Mouse (Mus musculus): Measurements from ENCODE around the gene Ndrg2.

GRCm38 (mm10) chr14:51941577-51941976 is 27.6 kb upstream of the Ndrg2 start:
- TF ChIP-seq EP300 (IDR thresholded peaks at IDR 0.05; ENCODE audit: insufficient read depth, low read depth, low read length): no peak
- TF ChIP-seq CTCF (IDR thresholded peaks at IDR 0.05): no peak
- no peak for TF ChIP-seq POLR2A (IDR thresholded peaks at IDR 0.05; ENCODE audit: insufficient read depth, low read depth, low read length)
